Mouse (Mus musculus) MEL (cell line): ENCODE data around the gene Dusp12.

ENCODE experiments used
- CTCF ChIP-seq, 3 experiments: IDR thresholded peaks in 2 of 3; conservative IDR thresholded peaks in 1 of 3; 2 replicates each; pipeline ENCODE4 v1.5.1; 2011 to 2012; ENCODE audit warnings: low read length in 3 of 3, low read depth in 2 of 3, mild to moderate bottlenecking in 2 of 3, improper control_type of control experiment in 1 of 3, inconsistent platforms in 1 of 3, mixed read lengths in 1 of 3, moderate library complexity in 1 of 3; ENCODE audit not compliant: control insufficient read depth in 1 of 3, insufficient read depth in 1 of 3, poor library complexity in 1 of 3, severe bottlenecking in 1 of 3
- E2F4 ChIP-seq: IDR thresholded peaks from 2 replicates; pipeline ENCODE4 v1.6.1; 2011; ENCODE audit warnings: low read depth, low read length, improper control_type of control experiment, borderline replicate concordance
- EP300 ChIP-seq, 2 experiments: IDR thresholded peaks; 2 replicates each; pipeline ENCODE4 v1.6.1; 2011; ENCODE audit warnings: improper control_type of control experiment in 2 of 2, low read length in 2 of 2, low read depth in 1 of 2, mild to moderate bottlenecking in 1 of 2
- MAX ChIP-seq: IDR thresholded peaks from 2 replicates; pipeline ENCODE4 v1.6.1; 2011; ENCODE audit warnings: low read length, improper control_type of control experiment
- MAZ ChIP-seq: IDR thresholded peaks from 2 replicates; pipeline ENCODE4 v1.6.1; 2012; ENCODE audit warnings: low read depth, mild to moderate bottlenecking, inconsistent platforms, low read length, improper control_type of control experiment
- MXI1 ChIP-seq: IDR thresholded peaks from 2 replicates; pipeline ENCODE4 v1.6.1; 2011; ENCODE audit warnings: mild to moderate bottlenecking, low read depth, low read length, improper control_type of control experiment
- POLR2A ChIP-seq, 2 experiments: IDR thresholded peaks; 2 replicates each; pipeline ENCODE4 v1.6.1; 2011 to 2012; ENCODE audit warnings: low read length in 2 of 2, mild to moderate bottlenecking in 2 of 2, control low read depth in 1 of 2, improper control_type of control experiment in 1 of 2, low read depth in 1 of 2, moderate library complexity in 1 of 2; ENCODE audit not compliant: control insufficient read depth in 1 of 2, insufficient read depth in 1 of 2, poor library complexity in 1 of 2
- RCOR1 ChIP-seq: IDR thresholded peaks from 2 replicates; pipeline ENCODE4 v1.6.1; 2012; ENCODE audit warnings: low read depth, mild to moderate bottlenecking, inconsistent platforms, low read length, improper control_type of control experiment
- SMC3 ChIP-seq: IDR thresholded peaks from 2 replicates; pipeline ENCODE4 v1.6.1; 2011; ENCODE audit warnings: low read depth, low read length, improper control_type of control experiment
- TAL1 ChIP-seq: IDR thresholded peaks from 2 replicates; pipeline ENCODE4 v1.6.1; 2012; ENCODE audit warnings: mild to moderate bottlenecking, inconsistent platforms, low read length, moderate library complexity, mixed read lengths
- TBP ChIP-seq: IDR thresholded peaks from 2 replicates; pipeline ENCODE4 v1.8.0; 2011; ENCODE audit warnings: low read depth, low read length, improper control_type of control experiment
- USF2 ChIP-seq, 2 experiments: IDR thresholded peaks; 2 replicates each; pipeline ENCODE4 v1.6.1; 2011 to 2012; ENCODE audit warnings: improper control_type of control experiment in 2 of 2, low read length in 2 of 2, borderline replicate concordance in 1 of 2, inconsistent platforms in 1 of 2, low read depth in 1 of 2, mild to moderate bottlenecking in 1 of 2; ENCODE audit not compliant: insufficient read depth in 1 of 2
- ZC3H11A ChIP-seq: IDR thresholded peaks from 2 replicates; pipeline ENCODE4 v1.6.1; 2012; ENCODE audit warnings: low read depth, mild to moderate bottlenecking, inconsistent platforms, low read length, improper control_type of control experiment
- ZKSCAN1 ChIP-seq: IDR thresholded peaks from 2 replicates; pipeline ENCODE4 v1.6.1; 2012; ENCODE audit warnings: low read depth, mild to moderate bottlenecking, inconsistent platforms, low read length, improper control_type of control experiment, moderate library complexity

GRCm38 (mm10) chr1:170871961-170872360 lies 13.4 kb downstream of the Dusp12 start:
- TF ChIP-seq ZC3H11A (no peak), CTCF (IDR thresholded peaks at IDR 0.05 in 2 of 3, conservative IDR thresholded peaks at IDR 0.05 in 1 of 3; ENCODE audit: control insufficient read depth in 1 of 3, insufficient read depth in 1 of 3, low read depth in 2 of 3, low read length in 3 of 3, poor library complexity in 1 of 3, severe bottlenecking in 1 of 3) (peak in 2 of 3 experiments; percentile 8 to 35; a peak in 2 of 6 replicates), POLR2A (IDR thresholded peaks at IDR 0.05; ENCODE audit: control insufficient read depth in 1 of 2, insufficient read depth in 1 of 2, low read depth in 1 of 2, low read length in 2 of 2, poor library complexity in 1 of 2) (no peak), EP300 (IDR thresholded peaks at IDR 0.05; ENCODE audit: low read depth in 1 of 2, low read length in 2 of 2) (no peak), MAX (no peak), TAL1 (no peak), ZKSCAN1 (no peak), E2F4 (no peak), RCOR1 (no peak), SMC3 (no peak), MXI1 (no peak), USF2 (IDR thresholded peaks at IDR 0.05; ENCODE audit: borderline replicate concordance in 1 of 2, insufficient read depth in 1 of 2, low read depth in 1 of 2, low read length in 2 of 2) (no peak), TBP (peak; percentile 48; the same call in 1 of the 2 replicates), MAZ (no peak)
